Mouse (Mus musculus) limb, embryonic 15.5 days (tissue): ENCODE measurements around the gene Sbk3. TPM values are rescaled to one million over a fixed set of nuclear protein-coding genes. Genes with fewer than 3 reads are reported as not detected.

Experiments
- ATAC-seq: fragments of 200-750 bp; cut with Nextera tagmentation; 2 replicates; pipeline ENCODE4 v1.8.0; 2017; ENCODE audit warnings: low read depth, moderate TSS enrichment; ENCODE audit not compliant: insufficient number of reproducible peaks, low FRiP score, low TSS enrichment
- H3K27ac ChIP-seq: fragments of 300-500 bp; sonication (generic); 2 replicates; pipeline ENCODE4 v1.5.1; 2015; ENCODE audit warnings: moderate library complexity, mild to moderate bottlenecking, inconsistent platforms
- H3K27me3 ChIP-seq: fragments of 300-500 bp; sonication (generic); 2 replicates; pipeline ENCODE4 v1.6.1; 2015; ENCODE audit warnings: inconsistent platforms
- H3K36me3 ChIP-seq: fragments of 300-500 bp; sonication (generic); 2 replicates; pipeline ENCODE4 v1.6.1; 2015; ENCODE audit warnings: inconsistent platforms
- H3K4me1 ChIP-seq: fragments of 300-500 bp; sonication (generic); 2 replicates; pipeline ENCODE4 v1.6.1; 2015; ENCODE audit warnings: inconsistent platforms
- H3K4me2 ChIP-seq: fragments of 300-500 bp; sonication (generic); 2 replicates; pipeline ENCODE4 v1.6.1; 2015; ENCODE audit warnings: mild to moderate bottlenecking, inconsistent platforms
- H3K4me3 ChIP-seq: fragments of 300-500 bp; sonication (generic); 2 replicates; pipeline ENCODE4 v1.5.1; 2015; ENCODE audit warnings: mild to moderate bottlenecking, inconsistent platforms
- H3K9ac ChIP-seq: fragments of 300-500 bp; sonication (generic); 2 replicates; pipeline ENCODE4 v1.6.1; 2015; ENCODE audit warnings: inconsistent platforms
- H3K9me3 ChIP-seq: fragments of 300-500 bp; sonication (generic); 2 replicates; pipeline ENCODE4 v1.6.1; 2016; ENCODE audit warnings: inconsistent platforms
- WGBS: fragments of 180-500 bp; shearing (Covaris S2); methylation state at CpG from one replicate; pipeline ENCODE4 v1.1.7; 2015; 5-methylcytosine and 5-hydroxymethylcytosine counted together
- polyA plus RNA-seq: library from polyadenylated mRNA; unstranded; fragments of >200 nt; fragmentation: Nextera tagmentation; extraction: Ambion mirVana; gene quantifications from 2 replicates; pipeline ENCODE4 v1.2.1, GENCODE M21; 2015

Gene Sbk3
- polyA plus RNA-seq, 1 experiment from 2014 or later: not detected

- Histone ChIP-seq H3K9ac (peak within 1 kb of the TSS; percentile 17; the same call in 1 of the 2 replicates), H3K4me1 (peaks cover 67% of the 10 kb centered on the region), H3K27ac (peak within 1 kb of the TSS; percentile 91), H3K4me2 (peak within 1 kb of the TSS; percentile 66), H3K9me3 (no peaks in the 10 kb centered on the region), H3K27me3 (no peaks in the 10 kb centered on the region), H3K4me3 (peak within 1 kb of the TSS; percentile 12), H3K36me3 (peaks cover 10% of the 10 kb centered on the region)
- peak; percentile 68 for ATAC-seq
- WGBS: 14% methylated on average over 6 of the region's 6 CpGs
Measured at GRCm38 (mm10) chr7:4925441-4926381, 45.3 kb downstream of the Sbk3 start, which contains the start of gene Ssc5d. TSS of gene Ssc5d (plus strand) at chr7:4925785.

DNA sequence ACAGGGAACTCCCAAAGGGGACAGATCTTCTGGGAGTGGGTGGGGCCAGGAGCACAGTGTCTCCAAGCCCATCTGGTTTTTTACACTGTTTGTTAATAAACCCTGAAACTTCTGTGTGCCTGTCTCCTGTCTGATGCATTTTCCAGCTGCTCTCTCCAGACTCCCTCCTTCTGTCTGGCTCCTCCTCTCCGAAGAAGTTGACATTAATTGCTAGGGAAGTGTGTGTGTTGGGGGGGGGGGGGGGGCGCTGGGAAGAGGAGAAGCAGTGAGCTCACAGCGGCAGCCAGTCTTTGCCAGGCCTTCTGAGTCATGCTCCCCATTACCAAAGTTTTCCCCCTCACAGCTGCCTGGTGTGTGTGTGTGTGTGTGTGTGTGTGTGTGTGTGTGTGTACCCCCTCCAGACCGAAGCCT is 46.1 kb downstream of the Sbk3 start:
- peaks cover 18% of the 10 kb centered on the region for H3K36me3 ChIP-seq
- peak overlapping the region; percentile 66 for H3K4me2 ChIP-seq
- no peaks in the 10 kb centered on the region for H3K27me3 ChIP-seq
- no peak overlapping the region for H3K4me3 ChIP-seq
- 3% methylated on average over 2 of the region's 4 CpGs for WGBS
- H3K4me1 ChIP-seq: peaks cover 67% of the 10 kb centered on the region
- ATAC-seq: peak; percentile 68
- peak overlapping the region; percentile 91 for H3K27ac ChIP-seq
- no peak overlapping the region for H3K9ac ChIP-seq
- H3K9me3 ChIP-seq: no peaks in the 10 kb centered on the region

GRCm38 (mm10) chr7:4924483-4924882 is 46.5 kb downstream of the Sbk3 start:
- Histone ChIP-seq H3K4me1 (peaks cover 67% of the 10 kb centered on the region), H3K9ac (no peak overlapping the region), H3K4me3 (0 out of 2 replicates have a peak overlapping the region, but pooled peaks have one; percentile 31), H3K27ac (peak overlapping the region; percentile 91), H3K27me3 (no peaks in the 10 kb centered on the region), H3K9me3 (no peaks in the 10 kb centered on the region), H3K4me2 (peak overlapping the region; percentile 66), H3K36me3 (peaks cover 22% of the 10 kb centered on the region)
- WGBS: 2% methylated on average over 4 of the region's 4 CpGs
- no peak for ATAC-seq

GRCm38 (mm10) chr7:4923586-4924364 is 47.2 kb downstream of the Sbk3 start:
- Histone ChIP-seq H3K4me3 (peak overlapping the region; percentile 31), H3K27me3 (no peaks in the 10 kb centered on the region), H3K36me3 (peaks cover 30% of the 10 kb centered on the region), H3K4me2 (peak overlapping the region; percentile 66), H3K9ac (peak overlapping the region; percentile 21; the same call in 1 of the 2 replicates), H3K9me3 (no peaks in the 10 kb centered on the region), H3K4me1 (peaks cover 67% of the 10 kb centered on the region), H3K27ac (peak overlapping the region; percentile 91)
- ATAC-seq: no peak
- 6% methylated on average over 37 of the region's 37 CpGs for WGBS

GRCm38 (mm10) chr7:4922931-4923565 is 47.9 kb downstream of the Sbk3 start:
- WGBS: 1% methylated on average over 14 of the region's 14 CpGs
- H3K4me1 ChIP-seq: peaks cover 65% of the 10 kb centered on the region
- ATAC-seq: no peak

GRCm38 (mm10) chr7:4922508-4922907 is 48.5 kb downstream of the Sbk3 start:
- Histone ChIP-seq H3K9me3 (no peaks in the 10 kb centered on the region), H3K27ac (peak overlapping the region; percentile 91), H3K4me3 (peak overlapping the region; percentile 31), H3K4me2 (peak overlapping the region; percentile 66), H3K36me3 (peaks cover 37% of the 10 kb centered on the region), H3K27me3 (no peaks in the 10 kb centered on the region), H3K9ac (0 out of 2 replicates have a peak overlapping the region, but pooled peaks have one; percentile 11), H3K4me1 (peaks cover 65% of the 10 kb centered on the region)
- ATAC-seq: no peak
- WGBS: 3% methylated on average over 14 of the region's 14 CpGs

More at GRCm38 (mm10) chr7:4922931-4923565, 47.9 kb downstream of the Sbk3 start:
- Histone ChIP-seq H3K27ac (peak overlapping the region; percentile 91), H3K27me3 (no peaks in the 10 kb centered on the region), H3K4me3 (peak overlapping the region; percentile 31), H3K9me3 (no peaks in the 10 kb centered on the region), H3K9ac (0 out of 2 replicates have a peak overlapping the region, but pooled peaks have one; percentile 11), H3K36me3 (peaks cover 37% of the 10 kb centered on the region), H3K4me2 (peak overlapping the region; percentile 66)

DNA sequence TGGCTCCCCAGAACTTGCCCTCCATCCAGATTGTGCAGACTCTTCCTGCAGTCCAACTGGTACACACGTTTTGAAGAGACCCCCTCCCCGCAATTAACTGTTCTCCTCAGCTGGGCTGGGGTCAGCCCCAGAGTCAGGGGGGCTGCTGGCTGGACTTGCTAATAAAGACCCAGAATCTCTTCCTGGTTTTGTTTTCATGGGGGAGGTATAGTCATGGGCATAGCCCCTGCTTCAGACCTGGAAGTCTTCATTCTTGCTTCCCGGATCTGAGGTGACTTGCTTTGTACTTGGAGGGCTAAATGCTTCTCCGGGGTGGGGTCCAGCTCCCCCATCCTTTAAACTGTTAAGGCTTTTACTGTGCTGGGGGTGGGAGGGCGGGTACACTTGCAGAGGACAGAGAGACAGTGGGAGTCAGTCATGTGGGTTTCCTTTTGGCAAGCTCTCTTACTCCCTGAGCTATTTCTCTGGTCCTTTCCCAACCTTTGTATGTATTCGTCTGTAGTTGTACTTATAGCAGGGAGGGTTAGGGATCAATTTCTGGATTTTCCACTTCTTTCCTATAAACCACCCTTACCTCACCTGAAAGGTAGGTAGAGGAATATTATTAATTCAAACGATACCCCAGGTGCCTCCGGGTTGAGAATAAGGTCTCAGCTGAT is 49.0 kb downstream of the Sbk3 start, which contains the start of gene Nat14:
Gene Nat14, plus strand, starts transcription at position 205 of the 659 bp plus-strand sequence.
- no peak for ATAC-seq
- Histone ChIP-seq H3K4me1 (peaks cover 60% of the 10 kb centered on the region), H3K4me3 (peak within 1 kb of the TSS; percentile 31), H3K27ac (peak within 1 kb of the TSS; percentile 91), H3K9ac (0 out of 2 replicates have a peak within 1 kb of the TSS, but pooled peaks have one; percentile 11), H3K4me2 (peak within 1 kb of the TSS; percentile 66), H3K36me3 (peaks cover 37% of the 10 kb centered on the region), H3K9me3 (no peaks in the 10 kb centered on the region), H3K27me3 (no peaks in the 10 kb centered on the region)
- WGBS: 29% methylated on average over 8 of the region's 8 CpGs

DNA sequence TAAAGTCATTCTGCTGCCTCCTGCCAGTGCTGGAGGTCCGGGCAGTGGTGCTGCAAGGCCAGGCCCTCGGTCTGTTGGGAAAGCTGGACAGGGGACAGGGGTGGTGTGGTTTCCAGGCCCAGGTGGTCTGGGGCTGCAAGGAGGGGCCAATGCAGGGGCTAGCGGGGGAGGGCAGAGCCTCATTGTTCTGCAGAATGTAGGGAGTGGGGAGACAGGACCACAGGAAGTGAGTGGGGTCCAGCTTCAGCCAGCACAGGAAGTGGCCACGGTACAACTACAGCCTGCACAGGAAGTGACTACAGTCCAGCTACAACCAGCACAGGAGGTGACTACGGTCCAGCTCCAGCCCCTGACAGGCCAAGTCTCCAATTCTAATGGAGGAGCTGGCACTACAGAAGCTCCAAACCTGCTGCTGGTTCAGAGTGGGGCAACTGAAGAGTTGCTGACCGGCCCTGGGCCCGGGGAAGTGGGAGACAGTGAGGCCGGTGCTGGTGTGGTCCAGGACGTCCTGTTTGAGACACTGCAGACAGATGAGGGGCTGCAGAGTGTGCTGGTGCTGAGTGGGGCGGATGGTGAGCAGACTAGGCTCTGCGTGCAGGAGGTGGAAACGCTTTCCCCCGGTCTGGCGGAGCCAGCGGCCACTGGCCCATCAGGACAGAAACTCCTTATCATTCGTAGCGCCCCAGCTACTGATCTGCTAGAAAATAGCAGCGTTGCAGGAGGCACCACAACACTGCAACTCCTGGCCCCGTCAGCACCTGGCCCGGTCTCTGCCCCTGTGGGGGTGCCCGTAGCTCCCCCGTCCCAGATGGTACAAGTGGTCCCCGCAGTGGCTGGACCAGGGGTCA is 49.8 kb downstream of the Sbk3 start:
- Histone ChIP-seq H3K4me3 (no peak overlapping the region), H3K9me3 (no peaks in the 10 kb centered on the region), H3K9ac (no peak overlapping the region), H3K27me3 (no peaks in the 10 kb centered on the region), H3K36me3 (peaks cover 37% of the 10 kb centered on the region), H3K4me1 (peaks cover 60% of the 10 kb centered on the region), H3K4me2 (no peak overlapping the region), H3K27ac (peak overlapping the region; percentile 91)
- ATAC-seq: no peak
- WGBS: 61% methylated on average over 23 of the region's 23 CpGs

- 0 out of 2 replicates have a peak overlapping the region, but pooled peaks have one; percentile 91 for H3K27ac ChIP-seq
- H3K9me3 ChIP-seq: no peaks in the 10 kb centered on the region
- no peak overlapping the region for H3K9ac ChIP-seq
- peaks cover 37% of the 10 kb centered on the region for H3K36me3 ChIP-seq
- H3K4me3 ChIP-seq: no peak overlapping the region
- H3K4me1 ChIP-seq: peaks cover 55% of the 10 kb centered on the region
- ATAC-seq: no peak
- no peaks in the 10 kb centered on the region for H3K27me3 ChIP-seq
- WGBS: 90% methylated on average over 19 of the region's 19 CpGs
- no peak overlapping the region for H3K4me2 ChIP-seq
Measured at GRCm38 (mm10) chr7:4920496-4920895, 50.5 kb downstream of the Sbk3 start.

DNA sequence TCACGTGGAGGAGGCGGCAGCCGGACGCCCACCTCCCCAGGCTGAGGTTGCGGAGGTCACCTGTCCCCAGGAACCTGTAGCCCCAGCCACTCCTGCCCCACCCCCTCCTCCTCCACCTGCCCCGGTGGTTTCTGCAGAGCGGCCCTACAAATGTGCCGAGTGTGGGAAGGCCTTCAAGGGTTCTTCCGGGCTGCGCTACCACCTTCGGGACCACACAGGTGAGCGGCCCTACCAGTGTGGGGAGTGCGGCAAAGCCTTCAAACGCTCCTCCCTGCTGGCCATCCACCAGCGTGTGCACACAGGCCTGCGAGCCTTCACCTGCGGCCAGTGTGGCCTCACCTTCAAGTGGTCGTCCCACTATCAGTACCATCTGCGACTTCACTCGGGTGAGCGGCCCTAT is 51.0 kb downstream of the Sbk3 start:
- Histone ChIP-seq H3K9ac (no peak overlapping the region), H3K4me3 (no peak overlapping the region), H3K27me3 (no peaks in the 10 kb centered on the region), H3K36me3 (peaks cover 37% of the 10 kb centered on the region), H3K4me2 (no peak overlapping the region), H3K27ac (no peak overlapping the region), H3K4me1 (peaks cover 50% of the 10 kb centered on the region), H3K9me3 (no peaks in the 10 kb centered on the region)
- ATAC-seq: no peak
- 90% methylated on average over 21 of the region's 21 CpGs for WGBS
